Mouse (Mus musculus) neural tube, embryonic 14.5 days (tissue): Measurements from ENCODE around the gene Lrpap1. TPM values are rescaled to one million over a fixed set of nuclear protein-coding genes. Genes with fewer than 3 reads are reported as not detected.

Experiments
- ATAC-seq: fragments of 200-750 bp; cut with Nextera tagmentation; 2 replicates; pipeline ENCODE4 v1.8.0; 2017; ENCODE audit warnings: low read depth, mild to moderate bottlenecking, moderate TSS enrichment, moderate library complexity
- H3K27ac ChIP-seq: fragments of 300-500 bp; sonication (generic); 2 replicates; pipeline ENCODE4 v1.5.1; 2014; ENCODE audit warnings: low read depth, mild to moderate bottlenecking, control low read depth, low read length, moderate library complexity, mixed read lengths
- H3K27me3 ChIP-seq: fragments of 300-500 bp; sonication (generic); 2 replicates; pipeline ENCODE4 v1.6.1; 2014; ENCODE audit warnings: low read length; ENCODE audit not compliant: control insufficient read depth, insufficient read depth
- H3K36me3 ChIP-seq: fragments of 300-500 bp; sonication (generic); 2 replicates; pipeline ENCODE4 v1.6.1; 2014; ENCODE audit warnings: low read length, mixed read lengths; ENCODE audit not compliant: control insufficient read depth, insufficient read depth
- H3K4me1 ChIP-seq: fragments of 300-500 bp; sonication (generic); 2 replicates; pipeline ENCODE4 v1.6.1; 2014; ENCODE audit warnings: low read length; ENCODE audit not compliant: control insufficient read depth, insufficient read depth
- H3K4me2 ChIP-seq: fragments of 300-500 bp; sonication (generic); 2 replicates; pipeline ENCODE4 v1.6.1; 2014; ENCODE audit warnings: mild to moderate bottlenecking, low read depth, low read length, control low read depth
- H3K4me3 ChIP-seq: fragments of 300-500 bp; sonication (generic); 2 replicates; pipeline ENCODE4 v1.5.1; 2014; ENCODE audit warnings: low read depth, low read length, control low read depth, mixed read lengths
- H3K9ac ChIP-seq: fragments of 300-500 bp; sonication (generic); replicated peaks from 2 replicates; pipeline ENCODE4 v1.6.1; 2014; ENCODE audit warnings: low read depth, mild to moderate bottlenecking, control low read depth, low read length, mixed read lengths
- H3K9me3 ChIP-seq: fragments of 300-500 bp; sonication (generic); 2 replicates; pipeline ENCODE4 v1.6.1; 2016; ENCODE audit warnings: low read length; ENCODE audit not compliant: control insufficient read depth
- WGBS: fragments of 180-500 bp; shearing (Covaris S2); extraction: QIAGEN DNeasy Blood & Tissue Kit; methylation state at CpG from one replicate; pipeline ENCODE4 v1.1.7; 2014; 5-methylcytosine and 5-hydroxymethylcytosine counted together
- polyA plus RNA-seq: library from polyadenylated mRNA; unstranded; fragments of >200 nt; fragmentation: Nextera tagmentation; extraction: Ambion mirVana; gene quantifications from 2 replicates; pipeline ENCODE4 v1.2.1, GENCODE M21; 2014

Gene Lrpap1
- polyA plus RNA-seq: 156 and 161 TPM in 2 replicates

GRCm38 (mm10) chr5:35104960-35105921 is at the start of gene Lrpap1:
Gene Lrpap1, minus strand, starts transcription at chr5:35105766.
- H3K4me2 ChIP-seq: peak within 1 kb of the TSS; percentile 85
- H3K9ac ChIP-seq: peak within 1 kb of the TSS; percentile 75
- H3K4me1 ChIP-seq: peaks cover 20% of the 10 kb centered on the region
- peak within 1 kb of the TSS; percentile 80 for H3K27ac ChIP-seq
- H3K4me3 ChIP-seq: peak within 1 kb of the TSS; percentile 77
- under 1% methylated on average over 39 of the region's 39 CpGs for WGBS
- H3K9me3 ChIP-seq: no peaks in the 10 kb centered on the region
- peaks cover 20% of the 10 kb centered on the region for H3K36me3 ChIP-seq
- H3K27me3 ChIP-seq: no peaks in the 10 kb centered on the region
- peak; percentile 96 for ATAC-seq

DNA sequence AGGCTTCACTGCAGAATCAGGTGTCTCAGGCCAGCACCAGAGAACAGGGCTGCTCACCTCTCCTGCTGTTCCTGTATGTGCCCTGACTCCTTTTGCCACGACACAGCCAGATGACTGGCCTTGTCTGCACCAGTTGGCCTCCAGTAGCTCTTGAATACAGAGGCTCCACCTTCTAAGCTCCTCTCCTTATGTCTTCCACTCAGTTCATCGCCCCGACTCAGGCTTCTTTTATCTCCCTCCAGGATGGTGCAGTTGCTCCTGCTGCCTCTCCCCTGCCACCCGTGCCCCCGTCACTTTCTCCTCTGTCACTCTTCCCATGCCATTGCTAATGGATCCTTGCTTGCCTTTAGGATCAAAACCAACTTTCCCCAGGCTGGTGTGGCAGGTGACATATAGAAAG is 44.4 kb upstream of the Lrpap1 start:
- Histone ChIP-seq H3K4me1 (peaks cover 4% of the 10 kb centered on the region; the same call in 1 of the 2 replicates), H3K27ac (no peak overlapping the region), H3K4me2 (no peak overlapping the region), H3K36me3 (no peaks in the 10 kb centered on the region), H3K9ac (no peak overlapping the region), H3K9me3 (no peaks in the 10 kb centered on the region), H3K27me3 (no peaks in the 10 kb centered on the region), H3K4me3 (no peak overlapping the region)
- WGBS: 87% methylated on average over 5 of the region's 5 CpGs
- no peak for ATAC-seq

DNA sequence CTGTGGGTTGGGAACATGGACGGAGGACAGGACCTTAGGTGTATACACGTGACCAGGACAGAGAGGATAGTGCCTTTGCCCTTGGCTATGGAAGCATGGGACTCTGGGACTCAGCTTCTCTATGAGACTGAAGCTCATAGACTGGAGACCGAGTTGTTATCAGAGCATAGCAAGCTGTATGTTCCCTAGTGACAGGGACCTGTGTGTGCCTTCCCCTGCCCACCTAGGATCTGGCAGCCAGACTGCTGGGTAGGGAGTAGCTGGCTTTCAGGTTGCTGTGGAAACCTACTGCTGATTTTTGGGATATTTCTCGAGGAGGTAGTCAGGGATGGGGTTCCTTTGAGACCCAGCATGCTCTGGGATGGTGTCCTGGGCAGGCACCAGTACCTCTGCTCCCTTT is 44.0 kb upstream of the Lrpap1 start:
- Histone ChIP-seq H3K27me3 (no peaks in the 10 kb centered on the region), H3K27ac (no peak overlapping the region), H3K4me1 (peaks cover 4% of the 10 kb centered on the region; the same call in 1 of the 2 replicates), H3K36me3 (no peaks in the 10 kb centered on the region), H3K9ac (no peak overlapping the region), H3K4me2 (no peak overlapping the region), H3K9me3 (no peaks in the 10 kb centered on the region), H3K4me3 (no peak overlapping the region)
- ATAC-seq: no peak
- 80% methylated on average over 4 of the region's 4 CpGs for WGBS

DNA sequence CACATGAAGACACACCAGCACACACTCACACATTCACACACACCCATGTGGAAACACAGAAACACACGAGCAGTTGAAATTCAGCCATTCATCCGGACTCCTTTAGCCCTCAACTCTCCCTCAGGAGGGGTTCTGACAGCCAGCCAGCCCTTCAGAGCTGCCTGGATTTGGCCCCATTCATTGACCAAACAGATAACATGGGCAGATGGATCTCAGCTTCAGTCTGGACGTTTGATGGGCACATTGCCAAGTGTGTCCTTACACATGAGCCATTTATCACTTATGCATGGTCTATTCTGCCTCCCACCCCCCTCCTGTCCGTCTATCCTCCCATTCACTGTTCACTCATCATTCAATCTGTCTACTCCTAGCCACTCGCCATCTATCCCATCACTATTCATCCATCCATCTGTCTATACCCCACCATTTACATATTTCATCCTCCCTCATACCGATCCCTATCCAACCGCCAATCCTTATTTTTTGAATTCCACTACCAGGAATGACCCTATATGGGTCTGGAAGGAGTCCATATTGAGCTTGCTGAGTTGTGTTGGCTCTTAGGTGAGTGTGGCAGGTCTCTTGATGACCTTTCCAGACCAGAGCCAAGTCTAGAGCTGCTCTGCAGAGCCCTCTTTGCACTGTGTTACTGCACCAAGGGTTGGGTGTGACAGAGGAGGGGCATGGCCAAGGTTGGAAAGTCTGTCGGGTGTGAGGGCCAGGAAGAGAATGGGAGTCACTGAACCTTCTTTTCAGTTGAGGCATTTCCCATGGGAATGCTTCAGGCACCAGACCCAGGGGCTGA is 42.6 kb upstream of the Lrpap1 start:
- 49% methylated on average over 8 of the region's 8 CpGs for WGBS
- Histone ChIP-seq H3K36me3 (no peaks in the 10 kb centered on the region), H3K27ac (no peak overlapping the region), H3K4me1 (peaks cover 4% of the 10 kb centered on the region; the same call in 1 of the 2 replicates), H3K4me3 (no peak overlapping the region), H3K9me3 (no peaks in the 10 kb centered on the region), H3K4me2 (no peak overlapping the region), H3K9ac (no peak overlapping the region), H3K27me3 (no peaks in the 10 kb centered on the region)
- no peak for ATAC-seq

GRCm38 (mm10) chr5:35147155-35147962 is 41.8 kb upstream of the Lrpap1 start:
- Histone ChIP-seq H3K4me2 (no peak overlapping the region), H3K9ac (no peak overlapping the region), H3K4me3 (no peak overlapping the region), H3K9me3 (no peaks in the 10 kb centered on the region), H3K36me3 (no peaks in the 10 kb centered on the region), H3K27ac (peak overlapping the region; percentile 52; the same call in 1 of the 2 replicates), H3K4me1 (peaks cover 4% of the 10 kb centered on the region; the same call in 1 of the 2 replicates), H3K27me3 (no peaks in the 10 kb centered on the region)
- WGBS: 28% methylated on average over 2 of the region's 2 CpGs
- ATAC-seq: peak; percentile 70; the same call in 1 of the 2 replicates

- ATAC-seq: no peak
- Histone ChIP-seq H3K27ac (peak overlapping the region; percentile 52; the same call in 1 of the 2 replicates), H3K9ac (no peak overlapping the region), H3K27me3 (no peaks in the 10 kb centered on the region), H3K4me3 (no peak overlapping the region), H3K4me1 (peaks cover 4% of the 10 kb centered on the region; the same call in 1 of the 2 replicates), H3K36me3 (no peaks in the 10 kb centered on the region), H3K4me2 (no peak overlapping the region), H3K9me3 (no peaks in the 10 kb centered on the region)
- WGBS: 79% methylated on average over 2 of the region's 2 CpGs
Measured at GRCm38 (mm10) chr5:35146747-35147146, 41.2 kb upstream of the Lrpap1 start.

GRCm38 (mm10) chr5:35144716-35145115 is 39.1 kb upstream of the Lrpap1 start:
- no peak overlapping the region for H3K9ac ChIP-seq
- H3K4me3 ChIP-seq: no peak overlapping the region
- no peaks in the 10 kb centered on the region for H3K27me3 ChIP-seq
- H3K4me1 ChIP-seq: peaks cover 4% of the 10 kb centered on the region; the same call in 1 of the 2 replicates
- H3K27ac ChIP-seq: no peak overlapping the region
- H3K36me3 ChIP-seq: no peaks in the 10 kb centered on the region
- ATAC-seq: no peak
- no peak overlapping the region for H3K4me2 ChIP-seq
- H3K9me3 ChIP-seq: no peaks in the 10 kb centered on the region
- WGBS: 87% methylated on average over 2 of the region's 2 CpGs

- Histone ChIP-seq H3K36me3 (no peaks in the 10 kb centered on the region), H3K27ac (no peak overlapping the region), H3K27me3 (no peaks in the 10 kb centered on the region), H3K4me3 (no peak overlapping the region), H3K4me2 (no peak overlapping the region), H3K9me3 (no peaks in the 10 kb centered on the region), H3K4me1 (peaks cover 4% of the 10 kb centered on the region; the same call in 1 of the 2 replicates), H3K9ac (no peak overlapping the region)
- 49% methylated on average over 9 of the region's 10 CpGs for WGBS
- no peak for ATAC-seq
Measured at GRCm38 (mm10) chr5:35143460-35144245, 38.1 kb upstream of the Lrpap1 start.
